Mouse (Mus musculus): ENCODE data around the gene Nsg1. TPM values are rescaled to one million over a fixed set of nuclear protein-coding genes. Genes with fewer than 3 reads are reported as not detected.

Nsg1 gene
- polyA plus RNA-seq (2014; fragmentation: Illumina TruSeq; extraction: RNeasy Lipid Tissue Mini Kit (QIAGEN cat#74804); ENCODE audit: low read depth, low replicate concordance), result 4.6 TPM

DNA sequence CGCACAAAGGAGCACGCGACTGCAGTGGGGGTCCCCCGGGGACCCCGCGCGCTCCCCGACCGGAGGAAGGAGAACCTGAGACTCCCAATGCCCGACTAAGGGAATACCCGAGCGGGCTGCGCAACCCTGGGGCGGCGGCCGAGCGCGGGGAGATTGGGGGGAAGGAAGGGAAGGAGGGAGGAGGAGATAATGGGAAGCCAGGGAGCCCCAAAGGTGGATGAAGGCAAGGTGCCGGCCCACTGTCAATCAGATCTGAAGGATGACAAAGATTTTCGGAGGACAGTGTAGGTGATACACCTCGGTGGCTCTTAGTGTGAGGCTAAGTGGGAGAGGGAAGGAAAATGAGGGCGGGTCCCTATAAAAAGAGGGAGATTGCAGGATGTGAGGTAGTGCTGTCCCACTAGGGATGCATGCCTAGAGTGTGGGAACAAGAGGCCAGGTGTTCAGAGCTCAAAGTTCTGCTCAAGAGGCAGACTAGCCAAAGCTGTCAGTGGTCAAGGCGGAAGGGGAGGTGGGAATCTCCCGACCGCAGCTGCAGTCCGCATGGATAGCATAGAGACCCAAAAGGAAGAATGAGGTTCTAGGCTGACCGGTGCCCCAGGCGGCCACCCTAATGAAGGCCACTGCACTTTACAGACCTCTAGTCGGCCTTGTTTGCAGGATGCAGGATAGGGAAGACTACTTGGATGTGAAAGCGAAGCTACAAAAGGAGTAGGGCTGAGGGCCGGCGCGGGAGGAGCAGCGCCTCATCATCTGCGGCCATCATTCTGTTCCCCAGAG lies at the start of gene Nsg1:
Nsg1 (minus strand) TSS at position 274 of the 780 bp plus-strand sequence.

Other genes with a start within 250 kb of the Nsg1 start
- 34.1 TPM for gene Stx18, start 121.2 kb downstream of the Nsg1 start, polyA plus RNA-seq (2014; fragmentation: Illumina TruSeq; extraction: RNeasy Lipid Tissue Mini Kit (QIAGEN cat#74804); ENCODE audit: low read depth, low replicate concordance)
- gene Zbtb49, start 60.5 kb upstream of the Nsg1 start, polyA plus RNA-seq (2014; fragmentation: Illumina TruSeq; extraction: RNeasy Lipid Tissue Mini Kit (QIAGEN cat#74804); ENCODE audit: low read depth, low replicate concordance), result 7.4 TPM
- gene Lyar, start 60.6 kb upstream of the Nsg1 start, polyA plus RNA-seq (2014; fragmentation: Illumina TruSeq; extraction: RNeasy Lipid Tissue Mini Kit (QIAGEN cat#74804); ENCODE audit: low read depth, low replicate concordance), result 42.9 TPM
- 38.5 TPM for gene Tmem128, start 100.3 kb upstream of the Nsg1 start, polyA plus RNA-seq (2014; fragmentation: Illumina TruSeq; extraction: RNeasy Lipid Tissue Mini Kit (QIAGEN cat#74804); ENCODE audit: low read depth, low replicate concordance)
- gene Otop1, start 116.1 kb upstream of the Nsg1 start, polyA plus RNA-seq (2014; fragmentation: Illumina TruSeq; extraction: RNeasy Lipid Tissue Mini Kit (QIAGEN cat#74804); ENCODE audit: low read depth, low replicate concordance), result 0.15 TPM
- gene Drd5, start 159.5 kb upstream of the Nsg1 start, polyA plus RNA-seq (2014; fragmentation: Illumina TruSeq; extraction: RNeasy Lipid Tissue Mini Kit (QIAGEN cat#74804); ENCODE audit: low read depth, low replicate concordance), result not detected